Mouse (Mus musculus) left cerebral cortex, postnatal 4 days (tissue): ENCODE data around the gene Col6a4. TPM values are rescaled to one million over a fixed set of nuclear protein-coding genes. Genes with fewer than 3 reads are reported as not detected.
A peak's percentile ranks its signal among the peaks of the same experiment; 100 is the strongest.

ENCODE experiments used
- DNase-seq: peaks from one replicate; pipeline ENCODE4 v3.0.0-alpha.2; 2022
- intact Hi-C: fragments of 180-260 bp; cut with DNase I; formaldehyde crosslinking; loops from one replicate; pipeline ENCODE4 v1.15.1; 2025
- total RNA-seq, 2 experiments: library from RNA; stranded (reverse); gene quantifications; 2 replicates each; pipeline ENCODE4 v1.2.3; 2021

Gene Col6a4
- total RNA-seq, 2 experiments from 2014 or later = 2.0 to 3.1 TPM

DNA sequence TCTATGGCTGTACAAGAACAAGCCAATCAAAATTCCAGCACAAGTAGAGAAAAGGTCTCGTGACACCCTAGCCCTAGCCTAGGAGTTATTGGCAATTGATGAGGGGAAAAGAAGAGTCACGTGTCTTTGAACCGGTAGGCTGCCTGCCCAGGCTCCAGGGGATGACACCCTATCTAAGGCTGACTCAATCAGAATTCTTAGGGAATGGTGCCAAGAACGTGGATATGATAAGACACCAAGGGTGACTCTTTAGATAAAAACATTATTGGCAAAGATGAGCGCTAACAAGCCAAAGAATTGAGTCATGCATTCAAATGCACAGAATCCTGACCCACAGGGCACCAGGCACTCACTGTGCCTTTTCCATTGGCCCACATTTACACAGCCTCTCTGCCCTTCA, 125.7 kb downstream of the Col6a4 start:
- DNase-seq = no peak
- intact Hi-C loops = no loop called here

DNA sequence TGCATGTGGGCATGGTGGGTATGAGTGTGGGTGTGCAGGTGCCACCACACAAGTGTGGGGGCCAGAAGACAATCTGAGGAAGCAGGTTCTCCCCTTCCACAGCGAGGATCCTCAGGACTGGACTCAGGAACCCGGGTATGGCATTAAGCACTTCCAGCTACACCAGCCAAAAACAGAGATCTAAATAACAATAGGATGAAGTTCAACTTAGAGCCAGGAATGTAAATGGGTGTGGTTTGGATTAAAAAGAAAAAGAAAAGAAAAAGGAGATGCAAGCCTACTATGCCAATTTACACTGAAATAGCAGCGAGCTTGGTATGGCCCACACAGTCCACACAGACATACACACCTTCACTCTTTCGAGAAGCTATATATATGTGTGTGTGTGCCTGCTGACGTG, 128.6 kb downstream of the Col6a4 start:
- no peak for DNase-seq
- intact Hi-C loops = no loop called here

DNA sequence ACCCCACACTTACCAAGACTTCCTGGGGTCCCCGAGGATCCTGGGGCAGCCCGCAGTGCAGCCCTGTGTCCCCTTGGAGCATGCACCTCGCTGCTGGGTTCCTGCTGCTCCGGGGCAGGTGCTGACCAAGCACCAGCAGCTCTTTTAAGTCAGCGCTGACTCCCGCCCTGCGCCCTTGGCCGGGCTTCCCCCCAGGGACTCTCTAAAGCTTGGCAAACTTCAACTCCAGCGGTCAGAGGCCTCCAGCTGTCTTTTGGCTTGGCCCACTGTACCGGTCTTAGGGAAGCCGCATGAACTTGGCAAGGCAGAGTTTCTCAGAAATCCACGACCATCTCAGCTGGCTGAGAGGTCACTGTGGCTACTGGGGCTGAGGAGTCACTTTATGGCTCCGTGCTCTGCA, 136.1 kb downstream of the Col6a4 start, which contains the start of gene Col6a5:
TSS of gene Col6a5 (minus strand) at position 111 of the 400 bp plus-strand sequence.
- DNase-seq = peak; percentile 15
- intact Hi-C loops = no loop called here

DNA sequence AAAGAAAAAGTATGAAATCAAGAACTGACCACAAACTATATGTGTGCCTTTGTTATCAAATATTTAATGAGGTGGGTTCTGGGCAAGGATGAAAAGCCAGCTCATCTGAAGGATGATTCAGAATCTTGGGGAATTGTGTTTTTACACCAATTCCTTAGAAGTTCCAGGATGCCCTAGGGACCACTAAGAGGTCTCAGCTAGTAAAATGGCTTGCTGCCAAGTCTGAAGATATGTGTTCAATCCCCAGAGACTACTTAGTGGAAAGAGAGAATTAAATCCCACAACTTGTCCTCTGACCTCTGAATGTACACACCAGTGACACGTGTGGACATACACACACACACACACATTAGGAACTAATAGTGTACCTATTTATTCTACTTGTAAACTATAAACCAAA, 137.5 kb downstream of the Col6a4 start:
- intact Hi-C loops = no loop called here
- DNase-seq = no peak

DNA sequence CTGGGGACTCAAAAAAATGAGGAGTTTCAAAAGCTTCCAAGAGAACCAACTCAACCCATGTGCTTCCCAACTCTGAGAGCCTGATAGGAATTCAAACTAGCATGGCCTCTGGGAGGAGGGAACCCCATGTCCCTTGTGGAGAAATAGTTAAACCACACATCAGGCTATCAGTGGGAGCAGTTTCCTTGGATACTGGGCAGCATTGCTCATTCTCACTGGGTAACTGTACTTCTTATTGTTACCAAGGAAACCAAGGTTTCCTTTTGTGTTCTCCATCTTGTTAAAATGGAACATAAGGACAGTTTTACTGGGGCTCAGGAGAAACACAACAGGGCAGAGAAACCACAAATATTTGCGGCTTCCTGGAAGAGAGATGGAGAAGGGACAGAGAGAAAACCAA, 146.8 kb downstream of the Col6a4 start:
- DNase-seq = no peak
- intact Hi-C loops = no loop called here

DNA sequence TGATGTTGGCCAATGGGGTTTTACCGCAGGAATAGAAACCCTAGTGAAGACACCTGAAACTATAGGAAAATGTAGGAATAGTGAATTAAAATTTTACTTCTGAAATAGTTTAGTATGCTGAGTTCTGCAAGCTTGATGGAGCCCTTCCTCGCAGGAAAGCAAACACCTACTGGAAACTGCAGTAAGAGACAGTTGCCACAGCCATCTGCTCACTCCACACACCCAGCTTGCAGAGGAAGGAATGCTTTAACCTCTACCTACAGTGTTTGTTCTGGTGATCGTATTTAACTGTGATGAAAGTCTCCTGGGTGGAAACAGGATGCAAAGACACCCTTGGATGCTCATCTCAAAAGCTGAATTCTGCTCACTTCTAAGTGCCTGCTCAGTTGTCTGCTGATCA, 149.0 kb downstream of the Col6a4 start:
- DNase-seq = no peak
- intact Hi-C loops = no loop called here

Other genes starting within 250 kb of the Col6a4 start
- 1 to 10 TPM; 1.8 to 2.9 TPM for gene Col6a5, start 136.1 kb downstream of the Col6a4 start, total RNA-seq
- gene Glyctk, start 61.4 kb upstream of the Col6a4 start, total RNA-seq = 1 to 10 TPM; 2.7 to 3.5 TPM
- 100 to 1,000 TPM; 168 to 170 TPM for gene Wdr82, start 74.1 kb upstream of the Col6a4 start, total RNA-seq
- gene Ppm1m, start 103.0 kb upstream of the Col6a4 start, total RNA-seq = 10 to 100 TPM; 16.1 to 18.7 TPM
- gene Twf2, start 106.3 kb upstream of the Col6a4 start, total RNA-seq = 10 to 100 TPM; 34.4 to 38.2 TPM
- gene Tlr9, start 125.8 kb upstream of the Col6a4 start, total RNA-seq = under 1 TPM; 0.46 to 0.48 TPM
- gene Alas1, start 151.9 kb upstream of the Col6a4 start, total RNA-seq = 10 to 100 TPM; 97.5 to 99.8 TPM
- 10 to 100 TPM; 11.0 to 11.9 TPM for gene Poc1a, start 184.3 kb upstream of the Col6a4 start, total RNA-seq